Mouse (Mus musculus) lung, adult 2 months (tissue): ENCODE results near the gene Gm5767.

Experiments used
- CTCF ChIP-seq: fragments of 200-500 bp; IDR thresholded peaks from 2 replicates; pipeline ENCODE4 v1.5.1; 2011; ENCODE audit warnings: mild to moderate bottlenecking, low read length, control low read depth; ENCODE audit not compliant: insufficient read depth
- POLR2A ChIP-seq: fragments of 200-500 bp; IDR thresholded peaks from 2 replicates; pipeline ENCODE4 v1.6.1; 2011; ENCODE audit warnings: low read depth, mild to moderate bottlenecking, control low read depth, low read length, borderline replicate concordance; ENCODE audit errors: extremely low read depth

- TF ChIP-seq POLR2A: no peak
- TF ChIP-seq CTCF: no peak
Observed at GRCm38 (mm10) chr16:8650007-8650406, 30.6 kb upstream of the Gm5767 start.
